Mouse (Mus musculus): ENCODE results near the gene Dnah8.
A peak's percentile ranks its signal among the peaks of the same experiment; 100 is the strongest.
"Not testable (repeated sequence)": the region's sequence is repeated elsewhere in the genome, so short reads cannot be mapped to it uniquely, and the experiment has no call there.

Dnah8 gene

DNA sequence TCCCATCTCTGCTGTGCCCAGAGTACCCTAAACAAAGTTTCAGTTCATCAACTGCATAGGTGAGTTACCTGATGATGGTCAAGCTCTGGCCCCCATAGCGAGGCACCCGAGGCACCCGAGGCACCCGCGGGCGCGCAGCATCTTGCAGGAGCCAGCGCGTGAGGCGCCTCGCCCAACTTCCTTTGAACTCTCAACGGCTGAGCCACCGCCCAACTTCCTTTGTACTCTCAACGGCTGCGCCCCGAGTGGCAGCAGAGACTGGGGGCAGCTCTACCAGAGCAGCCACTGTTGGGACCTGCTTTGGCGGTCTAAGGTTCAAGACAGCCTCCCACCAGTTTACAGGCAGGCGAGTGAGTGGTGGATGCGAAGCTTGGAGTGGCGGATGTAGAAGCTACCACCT, at the start of gene Dnah8:
Gene Dnah8, plus strand, starts transcription at position 223 of the 400 bp plus-strand sequence.
- not testable (repeated sequence) for DNase-seq

GRCm38 (mm10) chr17:30574783-30575075, 49.4 kb upstream of the Dnah8 start:
- DNase-seq = no peak

GRCm38 (mm10) chr17:30575121-30575904, 48.8 kb upstream of the Dnah8 start:
- DNase-seq = no peak

GRCm38 (mm10) chr17:30575941-30576773, 48.0 kb upstream of the Dnah8 start, which contains the start of gene Btbd9:
TSS of gene Btbd9 (minus strand) at chr17:30576488.
- peak; percentile 97 for DNase-seq

GRCm38 (mm10) chr17:30576946-30577345, 47.2 kb upstream of the Dnah8 start:
- DNase-seq = no peak

DNA sequence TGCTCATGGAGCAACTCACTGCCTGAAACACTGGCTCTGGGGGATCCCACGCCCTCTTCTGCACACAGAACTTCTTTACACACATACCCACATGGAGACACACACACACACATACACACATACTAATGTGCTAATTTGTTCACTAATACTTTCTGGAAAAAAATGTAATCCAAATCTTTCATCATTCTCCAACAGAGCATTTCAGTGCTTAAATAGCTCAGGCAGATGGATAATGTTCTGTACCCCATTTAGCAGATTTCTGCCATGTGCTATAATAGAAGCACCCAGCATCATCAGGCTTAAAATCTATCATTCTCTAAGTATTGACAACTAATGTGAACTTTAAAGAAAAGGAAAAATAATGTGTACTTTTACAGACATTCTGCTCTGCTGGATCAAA, 43.4 kb upstream of the Dnah8 start:
- no peak for DNase-seq

GRCm38 (mm10) chr17:30581201-30581600, 43.0 kb upstream of the Dnah8 start:
- DNase-seq = no peak

DNA sequence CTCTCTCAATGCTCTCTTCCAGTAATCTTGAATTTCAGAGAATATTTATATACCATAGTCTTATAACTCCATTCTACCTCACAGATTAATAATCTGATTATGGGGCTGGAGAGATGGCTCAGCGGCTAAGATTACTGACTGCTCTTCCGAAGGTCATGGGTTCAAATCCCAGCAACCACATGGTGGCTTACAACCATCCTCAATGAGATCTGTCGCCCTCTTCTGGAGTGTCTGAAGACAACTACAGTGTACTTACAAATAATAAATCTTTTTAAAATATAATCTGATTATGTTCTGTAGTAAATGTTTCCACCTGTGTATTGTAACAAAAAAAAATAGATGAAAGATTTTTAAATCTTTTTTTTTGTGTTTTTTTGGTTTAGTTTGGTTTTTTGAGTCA, 41.8 kb upstream of the Dnah8 start:
- no peak for DNase-seq

DNA sequence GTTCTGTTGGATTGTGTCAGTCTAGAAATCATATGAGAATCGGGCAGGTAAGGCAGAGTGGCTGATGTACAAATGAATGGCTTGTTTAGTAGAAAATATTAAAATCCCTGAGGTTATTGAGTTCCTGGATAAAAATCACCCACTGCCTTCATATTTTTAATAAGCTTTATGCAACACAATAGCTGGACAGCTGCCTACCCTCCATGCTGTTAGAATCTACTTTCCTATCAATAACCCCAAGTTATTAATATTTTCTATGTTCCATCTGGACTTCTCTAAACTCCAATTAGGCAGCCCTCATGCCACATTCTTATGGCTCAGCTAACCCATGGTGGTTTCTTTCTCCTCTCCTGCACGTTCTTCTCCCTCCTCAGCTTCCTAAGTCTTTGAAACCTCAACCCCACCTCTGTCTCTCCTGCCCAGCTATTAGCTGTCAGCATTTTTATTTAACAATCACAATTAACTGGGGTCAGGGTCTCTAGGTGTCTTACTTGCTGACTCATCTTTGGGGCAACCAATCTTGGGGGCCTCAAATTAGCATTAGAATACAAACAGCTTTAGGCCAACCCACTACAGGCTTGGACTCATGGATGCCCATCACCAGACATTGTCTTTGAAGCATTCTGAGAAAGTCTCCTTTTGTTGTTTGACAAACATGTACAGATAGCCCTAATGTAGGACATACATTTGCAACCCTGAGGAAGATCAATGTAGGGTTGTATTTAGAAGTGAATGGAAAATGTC, 40.7 kb upstream of the Dnah8 start:
- DNase-seq = no peak

DNA sequence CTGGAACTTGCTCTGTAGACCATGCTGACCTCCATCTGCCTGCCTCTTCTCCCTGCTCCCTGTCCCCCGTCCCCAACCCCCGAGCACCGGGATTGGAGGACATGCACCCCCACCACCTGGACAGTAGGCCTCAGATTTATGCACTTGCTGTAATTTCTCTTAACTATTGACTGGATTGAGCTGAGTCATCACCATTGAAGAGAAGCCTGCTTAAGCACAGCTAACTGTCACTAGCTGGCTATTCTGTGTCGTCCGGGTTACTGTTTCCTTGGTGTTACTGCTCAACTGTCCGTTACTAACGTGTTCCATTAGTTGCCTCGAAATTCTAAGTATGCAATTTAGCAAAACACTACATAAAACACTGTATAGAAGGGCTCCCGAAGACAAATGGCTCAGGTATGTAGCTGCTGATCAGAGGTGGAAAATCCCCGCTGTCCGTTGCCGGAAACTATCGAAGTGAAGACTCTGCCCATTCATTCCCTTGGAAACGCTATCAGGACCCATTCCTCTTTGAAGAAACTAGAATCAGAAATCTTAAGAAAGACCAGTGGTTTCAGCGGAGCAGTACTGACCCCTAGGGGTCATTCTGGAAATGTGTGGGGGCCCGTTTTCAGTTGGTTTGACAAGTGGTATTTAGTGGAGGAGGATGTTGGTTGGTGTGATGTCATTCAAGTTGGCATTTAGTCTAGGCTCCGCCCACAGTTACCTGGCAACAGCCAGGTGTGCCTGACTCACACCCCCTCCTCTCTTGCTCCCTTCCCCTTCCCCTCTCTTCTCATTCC, 33.5 kb upstream of the Dnah8 start:
- peak; percentile 75 for DNase-seq

DNA sequence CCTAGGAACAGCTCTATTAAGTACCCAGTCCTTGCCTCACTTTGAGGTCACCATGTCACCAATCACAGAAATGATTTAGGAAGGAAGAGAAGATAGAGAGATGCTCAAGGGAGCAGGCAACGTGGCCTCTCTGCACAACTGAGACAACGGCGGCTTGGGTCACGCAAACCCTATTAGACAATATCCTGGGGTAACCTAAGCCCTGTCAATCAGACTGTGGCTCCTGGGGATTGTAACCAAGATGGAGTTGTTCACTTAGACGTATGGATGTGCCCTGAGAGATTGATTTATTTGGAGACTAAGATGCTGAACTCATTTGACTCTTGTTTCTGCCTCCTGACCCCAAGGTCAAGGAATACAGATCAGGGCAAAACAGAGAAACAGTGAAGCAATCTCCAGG, 29.7 kb upstream of the Dnah8 start:
- DNase-seq = no peak

DNA sequence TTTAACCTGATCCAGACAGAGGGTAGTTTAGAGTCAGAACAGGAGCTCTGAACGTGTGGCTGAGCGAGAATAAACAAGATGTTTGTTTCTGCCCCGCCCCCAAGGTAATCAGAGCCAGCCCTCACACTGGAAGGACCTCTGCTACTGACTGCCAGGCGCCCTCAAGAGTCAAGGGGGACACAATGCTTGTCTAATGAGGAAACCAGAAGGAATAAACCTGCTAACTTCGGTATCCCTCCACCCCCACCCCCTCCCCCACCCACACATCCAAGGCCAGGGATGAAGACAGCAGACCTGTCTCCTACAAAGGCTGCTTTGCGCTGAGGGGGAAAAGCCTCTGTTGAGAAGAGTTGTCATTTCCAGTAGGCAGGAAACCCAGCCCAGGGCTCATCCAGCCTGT, 29.3 kb upstream of the Dnah8 start:
- peak; percentile 18 for DNase-seq

GRCm38 (mm10) chr17:30597786-30598185, 26.4 kb upstream of the Dnah8 start:
- DNase-seq = no peak

GRCm38 (mm10) chr17:30598300-30598699, 25.9 kb upstream of the Dnah8 start:
- DNase-seq = no peak

DNA sequence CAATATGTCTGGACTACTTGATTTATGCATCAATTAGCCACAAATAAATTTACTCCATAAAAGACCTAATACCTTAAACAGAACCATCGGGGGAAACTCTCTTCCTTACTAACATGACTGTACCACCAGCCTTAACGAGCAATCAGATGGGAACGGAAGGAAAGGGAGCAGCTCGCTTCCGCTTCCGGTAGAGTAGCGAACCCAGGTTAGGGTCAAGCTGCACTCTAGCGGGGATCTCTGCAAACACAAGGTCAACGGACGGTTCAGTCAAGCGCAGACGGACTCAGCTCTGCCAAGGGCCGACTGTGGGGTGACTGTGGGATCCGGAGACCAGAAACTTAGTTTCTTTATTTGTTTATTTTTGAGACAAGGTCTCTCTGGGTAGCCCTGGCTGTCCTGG, 22.0 kb upstream of the Dnah8 start:
- no peak for DNase-seq

GRCm38 (mm10) chr17:30604296-30604695, 19.9 kb upstream of the Dnah8 start:
- DNase-seq = no peak

- no peak for DNase-seq
Measured at GRCm38 (mm10) chr17:30605001-30605400, 19.2 kb upstream of the Dnah8 start.

DNA sequence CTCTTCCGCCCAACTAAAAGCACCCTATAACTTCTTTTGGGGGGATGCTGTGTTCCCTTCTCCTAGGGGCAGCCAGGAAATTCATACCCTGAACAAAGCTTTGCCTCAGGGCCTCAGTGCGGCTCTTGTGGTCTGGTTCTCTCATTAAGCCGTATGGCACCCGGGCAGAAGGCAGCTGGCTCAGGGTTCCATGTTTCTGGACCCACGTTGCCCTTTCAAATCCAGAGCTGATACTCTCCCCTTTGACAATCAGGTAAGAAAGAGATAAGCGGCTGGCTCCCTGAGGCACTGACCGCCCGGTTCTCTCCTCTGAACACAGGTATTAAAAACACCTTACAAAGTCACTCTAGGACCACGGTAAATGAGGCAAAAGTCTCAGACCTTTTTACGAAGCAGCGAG, 17.9 kb upstream of the Dnah8 start:
- DNase-seq = no peak

GRCm38 (mm10) chr17:30606634-30607081, 17.5 kb upstream of the Dnah8 start:
- no peak for DNase-seq

DNA sequence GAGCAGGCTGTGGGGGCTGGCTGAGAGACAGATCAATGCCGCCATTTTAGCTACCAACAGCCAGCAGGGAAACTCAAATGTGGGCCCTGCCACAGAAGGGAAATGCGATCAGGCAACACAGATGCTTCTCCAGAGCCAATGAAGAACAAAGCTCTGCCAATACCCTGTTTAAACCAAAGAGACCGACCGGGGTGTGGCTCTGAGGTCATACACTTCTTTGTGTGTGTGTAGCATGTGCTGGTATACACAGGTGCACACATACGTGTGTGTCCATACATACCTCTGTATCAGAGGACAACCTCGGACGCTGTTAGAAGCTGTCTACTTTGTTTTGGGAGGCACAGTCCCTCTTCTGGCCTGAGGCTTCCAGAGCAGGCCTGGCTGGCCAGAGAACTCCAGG, 16.8 kb upstream of the Dnah8 start:
- peak; percentile 6 for DNase-seq

GRCm38 (mm10) chr17:30607909-30608495, 16.2 kb upstream of the Dnah8 start:
- DNase-seq = peak; percentile 16

- peak; percentile 71 for DNase-seq
Measured at GRCm38 (mm10) chr17:30609305-30609979, 14.7 kb upstream of the Dnah8 start.
